Mouse (Mus musculus) G1E (cell line): Measurements from ENCODE around the gene Cplx3.

Source experiments
- CTCF ChIP-seq: IDR thresholded peaks from 2 replicates; pipeline ENCODE4 v1.5.1; 2012; ENCODE audit warnings: low read depth, low read length, inconsistent platforms, mixed read lengths
- GATA1 ChIP-seq: IDR thresholded peaks from 2 replicates; pipeline ENCODE4 v1.6.1; 2012; ENCODE audit warnings: borderline replicate concordance, low read length, inconsistent platforms, mixed read lengths
- GATA2 ChIP-seq: IDR thresholded peaks from 2 replicates; pipeline ENCODE4 v1.6.1; 2012; ENCODE audit warnings: low read depth, low read length, inconsistent platforms, borderline replicate concordance
- POLR2AphosphoS5 ChIP-seq: IDR thresholded peaks from 2 replicates; pipeline ENCODE4 v1.6.1; 2012; ENCODE audit warnings: low read depth, low read length, inconsistent platforms; ENCODE audit not compliant: insufficient replicate concordance
- TAL1 ChIP-seq: conservative IDR thresholded peaks from 2 replicates; pipeline ENCODE4 v1.6.1; 2012; ENCODE audit warnings: low read depth, low read length, inconsistent platforms, mixed read lengths

DNA sequence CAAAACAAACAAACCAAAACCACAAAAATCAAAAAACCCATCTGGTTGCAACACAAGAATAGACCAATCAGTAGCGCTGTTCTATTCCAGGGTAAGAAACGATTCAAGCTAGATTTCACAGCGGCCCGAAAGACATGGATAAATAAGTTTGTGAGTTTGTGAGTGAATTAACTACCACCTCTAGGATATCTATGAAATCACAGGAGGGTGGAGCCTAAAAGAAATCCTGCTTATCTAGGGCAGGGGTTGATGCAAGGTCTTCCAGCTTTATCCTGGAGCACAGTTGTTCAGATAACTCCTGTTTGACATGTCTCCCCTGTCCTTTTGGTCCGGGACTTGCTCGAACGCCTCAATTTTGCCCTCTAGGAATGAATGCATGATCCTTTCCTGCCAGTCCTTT lies 45.8 kb downstream of the Cplx3 start:
- TF ChIP-seq CTCF (no peak), TAL1 (no peak), GATA1 (no peak), POLR2AphosphoS5 (no peak), GATA2 (no peak)
